Mouse (Mus musculus): ENCODE results near the gene Lamc1. TPM values are rescaled to one million over a fixed set of nuclear protein-coding genes. Genes with fewer than 3 reads are reported as not detected.

Gene Lamc1
- polyA plus RNA-seq, 1 experiment from 2014 or later: 106 TPM

DNA sequence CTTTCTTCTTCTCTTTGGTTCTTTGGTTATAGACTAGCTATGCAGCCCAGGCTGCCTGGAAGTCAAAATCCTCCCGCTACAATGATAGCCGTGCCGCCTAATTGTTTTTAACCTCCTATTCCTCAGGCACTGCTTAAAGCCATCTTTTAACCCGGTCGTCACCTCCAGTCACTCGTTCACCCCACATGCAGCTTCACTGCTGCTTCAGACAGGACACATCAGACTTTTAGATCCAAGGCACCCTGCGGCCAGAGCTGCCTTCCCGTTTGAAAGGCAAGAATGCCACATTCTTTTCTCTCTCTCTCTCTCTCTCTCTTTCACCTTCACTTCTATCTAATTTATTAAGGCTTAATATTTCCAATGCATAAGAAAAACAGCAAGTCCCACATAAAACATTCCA, 15.6 kb downstream of the Lamc1 start:
- no peaks in the 10 kb centered on the region for H3K27me3 ChIP-seq (replicated peaks; ENCODE audit: insufficient read depth, low read length)
- no peak overlapping the region for H3K9ac ChIP-seq (replicated peaks; ENCODE audit: low read depth)
- ATAC-seq (no peak), DNase-seq (ENCODE audit: low spot score) (no peak)
- H3K4me2 ChIP-seq (replicated peaks; ENCODE audit: low read depth, low read length): no peak overlapping the region
- H3K9me3 ChIP-seq (ENCODE audit: low read length): no peaks in the 10 kb centered on the region
- H3K4me1 ChIP-seq (ENCODE audit: insufficient read depth, low read depth, low read length): peaks cover 32% of the 10 kb centered on the region; the same call in 1 of the 2 replicates
- WGBS: 75% methylated on average over 8 of the region's 8 CpGs
- no peaks in the 10 kb centered on the region for H3K36me3 ChIP-seq (ENCODE audit: insufficient read depth, low read length)
- H3K27ac ChIP-seq (ENCODE audit: low read length): no peak overlapping the region
- TF ChIP-seq CTCF (IDR thresholded peaks at IDR 0.05) (no peak), EP300 (IDR thresholded peaks at IDR 0.05) (no peak)
- H3K4me3 ChIP-seq (ENCODE audit: low read depth, low read length): no peak overlapping the region

GRCm38 (mm10) chr1:153316286-153316685, 16.3 kb downstream of the Lamc1 start:
- H3K36me3 ChIP-seq (ENCODE audit: insufficient read depth, low read length): no peaks in the 10 kb centered on the region
- H3K9me3 ChIP-seq (ENCODE audit: low read length): no peaks in the 10 kb centered on the region
- ATAC-seq: no peak
- no peak overlapping the region for H3K9ac ChIP-seq (replicated peaks; ENCODE audit: low read depth)
- no peaks in the 10 kb centered on the region for H3K27me3 ChIP-seq (replicated peaks; ENCODE audit: insufficient read depth, low read length)
- peaks cover 32% of the 10 kb centered on the region; the same call in 1 of the 2 replicates for H3K4me1 ChIP-seq (ENCODE audit: insufficient read depth, low read depth, low read length)
- TF ChIP-seq CTCF (IDR thresholded peaks at IDR 0.05) (no peak), EP300 (IDR thresholded peaks at IDR 0.05) (no peak)
- DNase-seq (ENCODE audit: low spot score): no peak
- H3K4me3 ChIP-seq (ENCODE audit: low read depth, low read length): no peak overlapping the region
- no peak overlapping the region for H3K4me2 ChIP-seq (replicated peaks; ENCODE audit: low read depth, low read length)
- no peak overlapping the region for H3K27ac ChIP-seq (ENCODE audit: low read length)

- Histone ChIP-seq H3K4me3 (ENCODE audit: low read depth, low read length) (no peak overlapping the region), H3K9ac (replicated peaks; ENCODE audit: low read depth) (no peak overlapping the region), H3K4me1 (ENCODE audit: insufficient read depth, low read depth, low read length) (peaks cover 30% of the 10 kb centered on the region; the same call in 1 of the 2 replicates), H3K27ac (ENCODE audit: low read length) (no peak overlapping the region), H3K27me3 (replicated peaks; ENCODE audit: insufficient read depth, low read length) (no peaks in the 10 kb centered on the region), H3K36me3 (ENCODE audit: insufficient read depth, low read length) (no peaks in the 10 kb centered on the region), H3K9me3 (ENCODE audit: low read length) (no peaks in the 10 kb centered on the region), H3K4me2 (replicated peaks; ENCODE audit: low read depth, low read length) (no peak overlapping the region)
- DNase-seq (ENCODE audit: low spot score) (no peak), ATAC-seq (0 out of 2 replicates have a peak, but pooled peaks have one; percentile 25)
- 71% methylated on average over 6 of the region's 6 CpGs for WGBS
- TF ChIP-seq EP300 (IDR thresholded peaks at IDR 0.05) (no peak), CTCF (IDR thresholded peaks at IDR 0.05) (peak; percentile 39)
Measured at GRCm38 (mm10) chr1:153315121-153315520, 17.5 kb downstream of the Lamc1 start.

DNA sequence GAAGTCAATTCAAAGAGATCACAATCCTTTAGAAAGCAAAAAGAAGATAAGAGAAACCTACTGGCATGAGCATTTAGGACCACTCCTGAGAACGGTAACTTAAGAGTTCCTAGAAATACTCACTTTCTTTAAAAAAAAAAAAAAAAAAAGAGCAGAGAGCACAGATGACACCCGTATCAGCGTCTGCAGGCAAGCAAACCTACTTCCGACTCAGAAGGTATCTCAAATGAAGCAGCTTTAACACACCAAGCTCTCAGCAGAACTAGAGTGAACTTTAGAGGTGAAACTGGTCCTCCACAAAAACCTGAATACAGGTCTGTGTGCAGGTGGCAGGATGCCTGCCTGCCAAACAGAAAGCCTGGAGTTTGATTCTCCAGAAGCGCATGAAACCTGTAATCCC, 19.6 kb downstream of the Lamc1 start:
- H3K4me1 ChIP-seq (ENCODE audit: insufficient read depth, low read depth, low read length): peaks cover 21% of the 10 kb centered on the region; the same call in 1 of the 2 replicates
- ATAC-seq: no peak
- H3K27ac ChIP-seq (ENCODE audit: low read length): no peak overlapping the region
- H3K36me3 ChIP-seq (ENCODE audit: insufficient read depth, low read length): no peaks in the 10 kb centered on the region
- H3K9ac ChIP-seq (replicated peaks; ENCODE audit: low read depth): no peak overlapping the region
- H3K9me3 ChIP-seq (ENCODE audit: low read length): no peaks in the 10 kb centered on the region
- H3K4me2 ChIP-seq (replicated peaks; ENCODE audit: low read depth, low read length): no peak overlapping the region
- WGBS: 82% methylated on average over 5 of the region's 5 CpGs
- DNase-seq (ENCODE audit: low spot score): no peak
- H3K27me3 ChIP-seq (replicated peaks; ENCODE audit: insufficient read depth, low read length): no peaks in the 10 kb centered on the region
- no peak overlapping the region for H3K4me3 ChIP-seq (ENCODE audit: low read depth, low read length)
- no peak for TF ChIP-seq CTCF (IDR thresholded peaks at IDR 0.05)
- TF ChIP-seq EP300 (IDR thresholded peaks at IDR 0.05): no peak

DNA sequence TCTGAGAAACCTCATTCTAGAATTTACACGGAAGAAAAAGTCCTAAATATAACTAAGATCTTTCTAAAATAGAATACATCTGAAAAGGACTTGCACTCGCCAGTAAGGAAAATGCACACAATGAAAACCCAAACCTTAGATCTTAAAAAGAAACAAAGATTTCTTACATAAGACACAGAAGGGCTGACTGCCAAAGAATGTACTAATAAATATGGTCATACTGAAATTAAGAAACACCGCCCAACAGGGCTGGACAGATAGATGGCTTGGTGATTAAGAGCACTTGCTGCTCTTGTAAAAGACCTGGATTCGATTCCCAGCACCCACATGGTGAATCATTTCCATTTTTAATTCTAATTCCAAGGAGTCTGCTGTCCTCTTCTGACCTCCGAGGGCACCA, 22.4 kb downstream of the Lamc1 start:
- H3K27ac ChIP-seq (ENCODE audit: low read length): no peak overlapping the region
- H3K4me3 ChIP-seq (ENCODE audit: low read depth, low read length): no peak overlapping the region
- peaks cover 19% of the 10 kb centered on the region; the same call in 1 of the 2 replicates for H3K4me1 ChIP-seq (ENCODE audit: insufficient read depth, low read depth, low read length)
- WGBS: 55% methylated on average over 5 of the region's 5 CpGs
- DNase-seq (ENCODE audit: low spot score): peak; percentile 51
- TF ChIP-seq CTCF (IDR thresholded peaks at IDR 0.05) (no peak), EP300 (IDR thresholded peaks at IDR 0.05) (no peak)
- no peak for ATAC-seq
- H3K9me3 ChIP-seq (ENCODE audit: low read length): no peaks in the 10 kb centered on the region
- no peaks in the 10 kb centered on the region for H3K27me3 ChIP-seq (replicated peaks; ENCODE audit: insufficient read depth, low read length)
- H3K9ac ChIP-seq (replicated peaks; ENCODE audit: low read depth): no peak overlapping the region
- H3K36me3 ChIP-seq (ENCODE audit: insufficient read depth, low read length): no peaks in the 10 kb centered on the region
- no peak overlapping the region for H3K4me2 ChIP-seq (replicated peaks; ENCODE audit: low read depth, low read length)

DNA sequence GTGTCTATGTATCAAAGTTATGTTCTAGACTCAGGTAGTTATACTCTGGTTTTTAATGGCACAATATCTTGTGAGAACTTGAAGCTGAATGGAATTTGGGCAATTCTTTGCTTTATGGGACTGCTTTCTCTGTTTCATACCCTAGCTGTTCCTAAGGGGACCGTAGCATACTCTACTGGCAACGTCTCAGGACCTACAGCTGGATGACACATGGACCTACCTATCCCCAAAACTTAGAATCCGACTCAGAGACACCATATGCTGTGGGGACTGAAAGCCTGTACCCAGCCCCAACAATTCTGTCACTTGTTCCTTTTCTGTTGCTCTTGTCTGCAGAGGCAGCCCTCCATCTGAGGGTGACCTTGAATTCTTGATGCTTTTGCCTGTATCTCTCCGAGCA, 23.3 kb downstream of the Lamc1 start:
- no peaks in the 10 kb centered on the region for H3K36me3 ChIP-seq (ENCODE audit: insufficient read depth, low read length)
- H3K9me3 ChIP-seq (ENCODE audit: low read length): no peaks in the 10 kb centered on the region
- no peak overlapping the region for H3K4me2 ChIP-seq (replicated peaks; ENCODE audit: low read depth, low read length)
- TF ChIP-seq CTCF (IDR thresholded peaks at IDR 0.05) (no peak), EP300 (IDR thresholded peaks at IDR 0.05) (no peak)
- no peaks in the 10 kb centered on the region for H3K27me3 ChIP-seq (replicated peaks; ENCODE audit: insufficient read depth, low read length)
- peak overlapping the region; percentile 63; the same call in 1 of the 2 replicates for H3K27ac ChIP-seq (ENCODE audit: low read length)
- WGBS: 52% methylated on average over 4 of the region's 4 CpGs
- H3K4me1 ChIP-seq (ENCODE audit: insufficient read depth, low read depth, low read length): peaks cover 18% of the 10 kb centered on the region; the same call in 1 of the 2 replicates
- H3K4me3 ChIP-seq (ENCODE audit: low read depth, low read length): no peak overlapping the region
- no peak overlapping the region for H3K9ac ChIP-seq (replicated peaks; ENCODE audit: low read depth)
- DNase-seq (ENCODE audit: low spot score): no peak
- no peak for ATAC-seq

- peak; percentile 50 for DNase-seq (ENCODE audit: low spot score)
- Histone ChIP-seq H3K27me3 (replicated peaks; ENCODE audit: insufficient read depth, low read length) (no peaks in the 10 kb centered on the region), H3K4me2 (replicated peaks; ENCODE audit: low read depth, low read length) (peak overlapping the region; percentile 6; the same call in 1 of the 2 replicates), H3K4me3 (ENCODE audit: low read depth, low read length) (no peak overlapping the region), H3K9me3 (ENCODE audit: low read length) (no peaks in the 10 kb centered on the region), H3K9ac (replicated peaks; ENCODE audit: low read depth) (no peak overlapping the region; the same call in 1 of the 2 replicates), H3K36me3 (ENCODE audit: insufficient read depth, low read length) (no peaks in the 10 kb centered on the region), H3K4me1 (ENCODE audit: insufficient read depth, low read depth, low read length) (peaks cover 18% of the 10 kb centered on the region; the same call in 1 of the 2 replicates), H3K27ac (ENCODE audit: low read length) (peak overlapping the region; percentile 63)
- TF ChIP-seq EP300 (IDR thresholded peaks at IDR 0.05): no peak
- 44% methylated on average over 10 of the region's 10 CpGs for whole genome bisulfite sequencing
- ATAC-seq: 0 out of 2 replicates have a peak, but pooled peaks have one; percentile 11
Measured at GRCm38 (mm10) chr1:153308915-153309296, 23.7 kb downstream of the Lamc1 start.
